Mouse (Mus musculus) G1E (cell line): Measurements from ENCODE around the gene Zbp1.

Experiments used
- CTCF ChIP-seq: IDR thresholded peaks from 2 replicates; pipeline ENCODE4 v1.5.1; 2012; ENCODE audit warnings: low read depth, low read length, inconsistent platforms, mixed read lengths
- GATA1 ChIP-seq: IDR thresholded peaks from 2 replicates; pipeline ENCODE4 v1.6.1; 2012; ENCODE audit warnings: borderline replicate concordance, low read length, inconsistent platforms, mixed read lengths

- no peak for TF ChIP-seq CTCF
- TF ChIP-seq GATA1, result no peak
Measured at GRCm38 (mm10) chr2:173251133-173251532, 32.4 kb upstream of the Zbp1 start.
